Mouse (Mus musculus): Measurements from ENCODE around the gene Fam110c. TPM values are rescaled to one million over a fixed set of nuclear protein-coding genes. Genes with fewer than 3 reads are reported as not detected.

The Fam110c gene
- 7.3 and 7.7 TPM in 2 replicates for polyA plus RNA-seq (2015; fragmentation: Nextera tagmentation; extraction: Ambion mirVana)

GRCm38 (mm10) chr12:31073412-31074354, at the start of gene Fam110c:
Fam110c (plus strand) TSS chr12:31073861.
- peak within 1 kb of the TSS; percentile 79 for H3K4me2 ChIP-seq (replicated peaks; ENCODE audit: low read depth)
- peak; percentile 94 for ATAC-seq
- peak within 1 kb of the TSS; percentile 88 for H3K27ac ChIP-seq (ENCODE audit: low read depth, low read length)
- H3K4me3 ChIP-seq (ENCODE audit: low read depth, low read length): peak within 1 kb of the TSS; percentile 82
- WGBS: under 1% methylated on average over 50 of the region's 50 CpGs
- H3K4me1 ChIP-seq (replicated peaks; ENCODE audit: control insufficient read depth, insufficient read depth, low read length): no peaks in the 10 kb centered on the region
- H3K9ac ChIP-seq (ENCODE audit: low read depth, low read length): peak within 1 kb of the TSS; percentile 82
- peak; percentile 48; the same call in 1 of the 2 replicates for TF ChIP-seq CTCF (IDR thresholded peaks at IDR 0.05; ENCODE audit: low read depth)
- H3K9me3 ChIP-seq (ENCODE audit: control insufficient read depth): no peaks in the 10 kb centered on the region
- H3K36me3 ChIP-seq (ENCODE audit: control insufficient read depth, insufficient read depth): no peaks in the 10 kb centered on the region
- no peaks in the 10 kb centered on the region for H3K27me3 ChIP-seq (replicated peaks; ENCODE audit: control insufficient read depth, insufficient read depth, low read length)

GRCm38 (mm10) chr12:31026423-31026822, 47.2 kb upstream of the Fam110c start:
- Histone ChIP-seq H3K9ac (ENCODE audit: low read depth, low read length) (no peak overlapping the region), H3K27ac (ENCODE audit: low read depth, low read length) (no peak overlapping the region), H3K4me2 (replicated peaks; ENCODE audit: low read depth) (no peak overlapping the region), H3K9me3 (ENCODE audit: control insufficient read depth) (no peaks in the 10 kb centered on the region), H3K4me3 (ENCODE audit: low read depth, low read length) (no peak overlapping the region), H3K27me3 (replicated peaks; ENCODE audit: control insufficient read depth, insufficient read depth, low read length) (no peaks in the 10 kb centered on the region), H3K36me3 (ENCODE audit: control insufficient read depth, insufficient read depth) (no peaks in the 10 kb centered on the region), H3K4me1 (replicated peaks; ENCODE audit: control insufficient read depth, insufficient read depth, low read length) (no peaks in the 10 kb centered on the region)
- TF ChIP-seq CTCF (IDR thresholded peaks at IDR 0.05; ENCODE audit: low read depth): no peak
- ATAC-seq: no peak
- 32% methylated on average over 7 of the region's 7 CpGs for WGBS

DNA sequence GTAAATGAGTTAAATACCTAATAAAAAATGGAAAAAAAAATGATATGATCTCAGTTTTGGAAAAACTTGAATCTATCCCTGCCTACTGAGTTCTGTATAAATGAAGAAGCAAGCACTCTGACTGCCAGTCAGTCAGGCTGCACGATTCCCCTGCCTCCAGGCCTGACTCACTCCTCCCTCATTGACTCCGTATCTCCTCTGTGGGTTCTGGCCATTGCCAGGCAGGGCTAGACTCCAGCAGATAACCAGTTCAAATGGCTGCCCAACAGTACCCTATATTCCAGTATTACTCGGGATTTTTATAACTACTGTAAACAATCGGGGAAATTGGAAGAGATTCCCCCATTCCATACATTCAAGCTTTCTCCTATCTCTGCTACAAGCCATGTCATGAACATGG, 21.6 kb upstream of the Fam110c start:
- no peaks in the 10 kb centered on the region for H3K4me1 ChIP-seq (replicated peaks; ENCODE audit: control insufficient read depth, insufficient read depth, low read length)
- H3K27me3 ChIP-seq (replicated peaks; ENCODE audit: control insufficient read depth, insufficient read depth, low read length): no peaks in the 10 kb centered on the region
- H3K27ac ChIP-seq (ENCODE audit: low read depth, low read length): no peak overlapping the region
- no peak overlapping the region for H3K4me3 ChIP-seq (ENCODE audit: low read depth, low read length)
- ATAC-seq: no peak
- WGBS: 88% methylated on average over 4 of the region's 4 CpGs
- no peaks in the 10 kb centered on the region for H3K9me3 ChIP-seq (ENCODE audit: control insufficient read depth)
- H3K4me2 ChIP-seq (replicated peaks; ENCODE audit: low read depth): no peak overlapping the region
- H3K36me3 ChIP-seq (ENCODE audit: control insufficient read depth, insufficient read depth): no peaks in the 10 kb centered on the region
- TF ChIP-seq CTCF (IDR thresholded peaks at IDR 0.05; ENCODE audit: low read depth): no peak
- H3K9ac ChIP-seq (ENCODE audit: low read depth, low read length): no peak overlapping the region

GRCm38 (mm10) chr12:31056291-31056864, 17.3 kb upstream of the Fam110c start:
- WGBS: 67% methylated on average over 6 of the region's 6 CpGs
- no peak for TF ChIP-seq CTCF (IDR thresholded peaks at IDR 0.05; ENCODE audit: low read depth)
- Histone ChIP-seq H3K4me2 (replicated peaks; ENCODE audit: low read depth) (no peak overlapping the region), H3K9ac (ENCODE audit: low read depth, low read length) (no peak overlapping the region), H3K4me3 (ENCODE audit: low read depth, low read length) (no peak overlapping the region), H3K27me3 (replicated peaks; ENCODE audit: control insufficient read depth, insufficient read depth, low read length) (no peaks in the 10 kb centered on the region), H3K36me3 (ENCODE audit: control insufficient read depth, insufficient read depth) (no peaks in the 10 kb centered on the region), H3K27ac (ENCODE audit: low read depth, low read length) (no peak overlapping the region), H3K4me1 (replicated peaks; ENCODE audit: control insufficient read depth, insufficient read depth, low read length) (no peaks in the 10 kb centered on the region), H3K9me3 (ENCODE audit: control insufficient read depth) (no peaks in the 10 kb centered on the region)
- ATAC-seq: no peak

DNA sequence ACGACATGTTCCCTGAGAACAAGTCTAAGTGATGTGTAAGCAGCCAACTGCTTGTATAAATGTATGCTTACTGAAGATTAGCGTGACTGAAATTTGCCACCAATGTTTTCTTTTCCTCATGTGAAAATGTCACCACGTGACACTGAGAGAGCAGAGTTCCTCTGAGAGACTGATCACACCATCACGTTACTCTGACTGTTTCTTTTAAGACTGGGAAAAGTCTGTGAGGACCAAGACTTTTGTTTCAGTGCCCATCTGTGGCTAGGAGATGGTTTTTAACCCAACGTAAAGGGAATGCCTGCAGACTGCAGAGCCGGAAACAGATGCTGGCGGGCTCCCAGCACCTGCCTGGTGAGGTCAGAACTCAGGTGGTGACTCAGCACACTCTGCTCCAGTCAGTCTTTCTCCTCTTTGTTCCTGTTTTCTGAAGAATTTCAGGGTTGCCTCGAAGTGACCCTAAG, 14.2 kb upstream of the Fam110c start:
- Histone ChIP-seq H3K27ac (ENCODE audit: low read depth, low read length) (no peak overlapping the region), H3K4me1 (replicated peaks; ENCODE audit: control insufficient read depth, insufficient read depth, low read length) (no peaks in the 10 kb centered on the region), H3K4me3 (ENCODE audit: low read depth, low read length) (no peak overlapping the region), H3K36me3 (ENCODE audit: control insufficient read depth, insufficient read depth) (no peaks in the 10 kb centered on the region), H3K9ac (ENCODE audit: low read depth, low read length) (no peak overlapping the region), H3K4me2 (replicated peaks; ENCODE audit: low read depth) (no peak overlapping the region), H3K27me3 (replicated peaks; ENCODE audit: control insufficient read depth, insufficient read depth, low read length) (no peaks in the 10 kb centered on the region), H3K9me3 (ENCODE audit: control insufficient read depth) (no peaks in the 10 kb centered on the region)
- 52% methylated on average over 8 of the region's 8 CpGs for WGBS
- no peak for ATAC-seq
- no peak for TF ChIP-seq CTCF (IDR thresholded peaks at IDR 0.05; ENCODE audit: low read depth)

GRCm38 (mm10) chr12:31060245-31060644, 13.4 kb upstream of the Fam110c start:
- Histone ChIP-seq H3K36me3 (ENCODE audit: control insufficient read depth, insufficient read depth) (no peaks in the 10 kb centered on the region), H3K4me1 (replicated peaks; ENCODE audit: control insufficient read depth, insufficient read depth, low read length) (no peaks in the 10 kb centered on the region), H3K27me3 (replicated peaks; ENCODE audit: control insufficient read depth, insufficient read depth, low read length) (no peaks in the 10 kb centered on the region), H3K9ac (ENCODE audit: low read depth, low read length) (no peak overlapping the region), H3K4me3 (ENCODE audit: low read depth, low read length) (no peak overlapping the region), H3K4me2 (replicated peaks; ENCODE audit: low read depth) (no peak overlapping the region), H3K27ac (ENCODE audit: low read depth, low read length) (no peak overlapping the region), H3K9me3 (ENCODE audit: control insufficient read depth) (no peaks in the 10 kb centered on the region)
- 63% methylated on average over 8 of the region's 8 CpGs for WGBS
- no peak for ATAC-seq
- TF ChIP-seq CTCF (IDR thresholded peaks at IDR 0.05; ENCODE audit: low read depth): no peak
